Mouse (Mus musculus) liver, embryonic 14.5 days (tissue): ENCODE data around the gene Wsb1. TPM values are rescaled to one million over a fixed set of nuclear protein-coding genes. Genes with fewer than 3 reads are reported as not detected.

ENCODE experiments used
- ATAC-seq: fragments of 200-750 bp; cut with Nextera tagmentation; 2 replicates; pipeline ENCODE4 v1.8.0; 2017; ENCODE audit warnings: moderate number of reproducible peaks, mild to moderate bottlenecking, moderate library complexity; ENCODE audit not compliant: insufficient read depth
- DNase-seq, 3 experiments: peaks; one replicate each; pipeline ENCODE4 v3.0.0-alpha.2; 2012 to 2013; ENCODE audit warnings: low read depth in 3 of 3, low spot score in 3 of 3
- H3K27ac ChIP-seq: fragments of 300-500 bp; sonication (generic); 2 replicates; pipeline ENCODE4 v1.5.1; 2014; ENCODE audit warnings: moderate library complexity, mild to moderate bottlenecking, control low read depth, inconsistent platforms
- H3K27me3 ChIP-seq: fragments of 300-500 bp; sonication (generic); 2 replicates; pipeline ENCODE4 v1.6.1; 2014; ENCODE audit warnings: mild to moderate bottlenecking, low read length, moderate library complexity; ENCODE audit not compliant: control insufficient read depth, insufficient read depth
- H3K36me3 ChIP-seq: fragments of 300-500 bp; sonication (generic); replicated peaks from 2 replicates; pipeline ENCODE4 v1.6.1; 2014; ENCODE audit warnings: low read depth; ENCODE audit not compliant: control insufficient read depth, insufficient read depth
- H3K4me1 ChIP-seq, 2 experiments: fragments of 200-500 bp in 1 of 2; fragments of 300-500 bp in 1 of 2; sonication (generic) in 1 of 2; replicated peaks; 2 replicates each; pipeline ENCODE4 v1.6.1; 2012 to 2014; ENCODE audit warnings: antibody characterized with exemption in 1 of 2, inconsistent platforms in 1 of 2, low read length in 1 of 2; ENCODE audit not compliant: control insufficient read depth in 2 of 2, insufficient read depth in 2 of 2
- H3K4me2 ChIP-seq: fragments of 300-500 bp; sonication (generic); 2 replicates; pipeline ENCODE4 v1.6.1; 2014; ENCODE audit warnings: low read depth, mild to moderate bottlenecking, control low read depth, moderate library complexity
- H3K4me3 ChIP-seq, 2 experiments: fragments of 200-500 bp in 1 of 2; fragments of 300-500 bp in 1 of 2; sonication (generic) in 1 of 2; 2 replicates each; pipeline ENCODE4 v1.5.1; 2012 to 2014; ENCODE audit warnings: low read depth in 2 of 2, low read length in 2 of 2, mild to moderate bottlenecking in 2 of 2, control low read depth in 1 of 2, inconsistent platforms in 1 of 2, moderate library complexity in 1 of 2; ENCODE audit not compliant: insufficient read depth in 1 of 2
- H3K9ac ChIP-seq: fragments of 300-500 bp; sonication (generic); replicated peaks from 2 replicates; pipeline ENCODE4 v1.6.1; 2014; ENCODE audit warnings: mild to moderate bottlenecking, control low read depth, moderate library complexity
- H3K9me3 ChIP-seq: fragments of 300-500 bp; sonication (generic); 2 replicates; pipeline ENCODE4 v1.6.1; 2016; ENCODE audit warnings: low read length, mixed read lengths; ENCODE audit not compliant: control insufficient read depth
- CTCF ChIP-seq: IDR thresholded peaks from 2 replicates; pipeline ENCODE4 v1.5.1; 2016; ENCODE audit warnings: antibody characterized with exemption, low read depth, control low read depth
- EP300 ChIP-seq: IDR thresholded peaks from 2 replicates; pipeline ENCODE4 v1.6.1; 2016; ENCODE audit warnings: antibody characterized with exemption, low read depth
- WGBS: fragments of 180-500 bp; shearing (Covaris S2); extraction: QIAGEN DNeasy Blood & Tissue Kit; methylation state at CpG from one replicate; pipeline ENCODE4 v1.1.7; 2014; ENCODE audit not compliant: insufficient replicate concordance; 5-methylcytosine and 5-hydroxymethylcytosine counted together
- polyA plus RNA-seq, 2 experiments: library from polyadenylated mRNA; depleted of rRNA in 1 of 2; stranded (reverse) in 1 of 2; unstranded in 1 of 2; fragments of >200 nt; fragmentation: Nextera tagmentation in 1 of 2; extraction: Ambion mirVana in 1 of 2; gene quantifications; 2 replicates each; pipeline versions ENCODE4 v1.2.1 to v1.2.3; 2012 to 2014

The Wsb1 gene
- polyA plus RNA-seq, 2 experiments: 29.4 to 30.2 TPM

DNA sequence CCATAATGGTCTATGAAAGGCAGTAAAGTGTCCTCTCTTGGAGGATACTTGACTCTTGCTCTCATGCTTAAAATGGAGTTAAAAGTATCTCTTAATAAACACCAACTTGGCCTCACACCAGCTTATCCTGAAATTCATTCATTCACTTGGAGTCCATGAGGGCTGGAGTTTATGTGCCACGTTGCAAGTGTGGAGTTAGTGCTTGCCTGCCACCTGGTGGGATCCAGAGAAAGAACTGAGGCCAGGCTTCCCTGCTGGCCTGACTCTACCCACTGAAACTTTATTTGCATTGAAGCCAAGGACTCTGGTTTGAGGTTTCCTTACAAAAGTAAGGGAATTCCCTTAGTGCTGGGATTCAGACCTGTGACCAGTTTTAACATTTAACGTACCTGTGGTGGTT, 36.0 kb upstream of the Wsb1 start:
- TF ChIP-seq CTCF (peak; percentile 66), EP300 (no peak)
- Histone ChIP-seq H3K4me3 (no peak overlapping the region), H3K4me2 (no peak overlapping the region), H3K9ac (no peak overlapping the region), H3K4me1 (peaks cover 12 to 21% of the 10 kb centered on the region in 2 experiments), H3K9me3 (no peaks in the 10 kb centered on the region), H3K27me3 (no peaks in the 10 kb centered on the region), H3K27ac (no peak overlapping the region), H3K36me3 (no peaks in the 10 kb centered on the region)
- 39% methylated on average over 2 of the region's 2 CpGs for WGBS
- DNase-seq: no peak
- ATAC-seq: no peak

DNA sequence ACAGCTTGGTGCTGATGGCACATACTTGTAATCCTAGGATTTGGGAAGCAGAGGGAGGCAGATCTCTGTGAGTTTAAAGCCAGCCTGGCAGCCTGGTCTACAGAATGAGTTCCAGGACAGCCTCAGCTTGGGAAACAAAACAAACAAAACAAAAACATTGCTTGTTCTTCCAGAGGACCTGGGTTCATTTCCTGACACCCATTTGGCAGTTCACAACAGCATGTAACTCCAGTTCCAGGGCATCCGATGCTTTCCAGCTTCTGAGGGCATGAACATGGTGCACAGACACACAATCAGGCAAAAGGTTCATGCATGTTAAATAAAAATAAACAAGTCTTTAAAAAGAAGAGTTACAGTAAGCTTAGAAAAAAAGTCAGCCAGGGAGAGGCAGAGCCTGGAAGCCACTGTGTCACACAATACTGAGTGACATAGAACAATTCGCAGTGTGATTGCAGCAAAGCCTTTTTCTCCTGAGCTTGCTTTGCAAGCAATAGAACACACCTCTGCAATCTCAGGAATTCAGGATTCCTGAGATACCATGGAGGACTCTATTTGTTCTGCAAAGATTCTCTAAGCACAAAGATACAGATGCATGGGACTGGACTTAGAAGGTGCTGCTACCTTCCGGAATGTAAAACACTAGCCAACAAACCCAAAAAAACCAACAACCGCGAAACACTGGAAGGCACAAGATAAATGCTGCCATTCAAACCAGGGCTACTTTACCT, 34.6 kb upstream of the Wsb1 start:
- H3K4me3 ChIP-seq: no peak overlapping the region
- no peaks in the 10 kb centered on the region for H3K9me3 ChIP-seq
- TF ChIP-seq CTCF: no peak
- no peak for TF ChIP-seq EP300
- H3K27me3 ChIP-seq: no peaks in the 10 kb centered on the region
- peaks cover 12 to 21% of the 10 kb centered on the region in 2 experiments for H3K4me1 ChIP-seq
- H3K36me3 ChIP-seq: no peaks in the 10 kb centered on the region
- no peak overlapping the region for H3K9ac ChIP-seq
- H3K4me2 ChIP-seq: no peak overlapping the region
- 65% methylated on average over 5 of the region's 5 CpGs for WGBS
- ATAC-seq (no peak), DNase-seq (no peak)
- H3K27ac ChIP-seq: no peak overlapping the region

DNA sequence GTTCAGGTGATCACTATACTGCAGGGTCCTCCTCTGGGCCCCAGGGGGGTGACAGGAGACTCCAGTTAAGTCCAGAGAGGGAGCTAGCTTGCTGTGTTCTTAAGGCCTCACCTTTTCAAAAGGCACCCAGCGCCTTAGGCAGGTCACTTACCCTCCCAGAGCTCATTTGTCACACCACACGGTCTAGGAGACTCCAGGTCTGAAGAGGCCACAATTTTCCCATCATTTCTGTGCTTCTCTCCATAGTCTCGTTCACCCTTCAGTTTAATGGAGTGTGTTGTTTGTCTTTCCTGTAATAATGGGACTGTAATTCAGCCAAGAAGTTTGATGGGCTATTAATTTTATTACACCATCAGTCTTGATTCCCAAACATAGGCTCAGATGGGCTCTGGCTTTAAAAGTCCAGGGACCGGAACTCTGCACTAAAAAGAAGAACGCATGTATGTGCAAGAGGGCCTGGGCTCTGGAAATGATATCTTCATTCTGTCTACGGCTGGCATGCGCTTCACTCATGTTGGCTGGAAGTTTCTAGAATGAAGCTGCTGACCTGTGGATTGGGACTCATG, 33.9 kb upstream of the Wsb1 start:
- Histone ChIP-seq H3K4me1 (peaks cover 12 to 21% of the 10 kb centered on the region in 2 experiments), H3K9ac (no peak overlapping the region), H3K4me2 (no peak overlapping the region), H3K27ac (no peak overlapping the region), H3K9me3 (no peaks in the 10 kb centered on the region), H3K36me3 (no peaks in the 10 kb centered on the region), H3K4me3 (no peak overlapping the region), H3K27me3 (no peaks in the 10 kb centered on the region)
- DNase-seq: no peak
- no peak for TF ChIP-seq CTCF
- no peak for TF ChIP-seq EP300
- 68% methylated on average over 7 of the region's 7 CpGs for WGBS
- no peak for ATAC-seq

DNA sequence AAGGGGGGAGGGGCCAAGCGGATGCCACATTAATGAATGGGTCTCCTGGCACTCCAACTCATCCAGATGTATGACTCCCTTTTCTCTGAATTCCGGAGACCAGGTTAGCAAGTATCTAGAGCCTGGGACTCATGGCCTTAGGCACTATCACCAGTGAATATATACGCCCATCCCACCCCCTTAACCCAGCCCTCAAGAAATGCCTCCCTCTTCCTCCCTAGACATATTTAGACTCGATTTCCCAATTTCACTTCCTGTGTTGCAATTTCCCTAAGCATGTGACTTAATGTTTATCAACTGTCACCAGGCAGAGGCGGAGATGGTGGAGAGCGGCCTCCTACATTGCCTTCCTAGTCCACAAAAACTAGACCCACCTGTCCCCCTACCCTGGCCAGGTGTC, 33.0 kb upstream of the Wsb1 start:
- H3K4me3 ChIP-seq: no peak overlapping the region
- H3K9ac ChIP-seq: no peak overlapping the region
- WGBS: 19% methylated on average over 6 of the region's 6 CpGs
- peaks cover 12 to 21% of the 10 kb centered on the region in 2 experiments for H3K4me1 ChIP-seq
- H3K9me3 ChIP-seq: no peaks in the 10 kb centered on the region
- H3K27ac ChIP-seq: no peak overlapping the region
- peak; percentile 26; the same call in 1 of the 2 replicates for ATAC-seq
- no peaks in the 10 kb centered on the region for H3K27me3 ChIP-seq
- no peak overlapping the region for H3K4me2 ChIP-seq
- no peaks in the 10 kb centered on the region for H3K36me3 ChIP-seq
- DNase-seq: peak; percentile 48 to 55 (median 55)
- TF ChIP-seq CTCF: no peak
- peak; percentile 42 for TF ChIP-seq EP300

DNA sequence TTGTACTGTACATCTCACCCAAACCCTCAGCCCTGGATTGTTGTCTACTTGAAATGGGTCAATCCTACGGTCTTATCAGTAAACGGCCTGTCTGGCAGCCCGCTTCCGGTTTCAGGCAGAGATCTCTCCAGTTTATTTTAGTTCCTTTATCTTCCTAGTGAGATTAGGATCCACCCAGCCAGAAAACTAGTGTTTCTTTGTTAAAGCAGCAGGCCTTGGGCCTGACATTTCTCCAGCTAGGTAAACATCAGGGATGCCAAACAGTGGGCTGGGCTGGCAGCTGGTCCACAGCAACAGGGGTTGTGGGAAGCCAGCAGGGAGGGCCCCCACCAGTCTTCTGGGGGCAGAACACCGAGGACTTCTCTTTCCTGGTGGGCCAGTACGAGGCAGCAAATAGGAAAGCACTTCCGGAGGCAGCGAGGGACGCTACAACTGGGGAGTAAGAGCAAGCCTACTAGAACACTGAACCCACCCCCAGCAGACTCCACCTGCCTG, 31.9 kb upstream of the Wsb1 start:
- ATAC-seq: no peak

More for the DNA sequence above, 31.9 kb upstream of the Wsb1 start:
- no peak overlapping the region for H3K9ac ChIP-seq
- peaks cover 12 to 23% of the 10 kb centered on the region in 2 experiments for H3K4me1 ChIP-seq
- 5% methylated on average over 9 of the region's 9 CpGs for WGBS
- no peaks in the 10 kb centered on the region for H3K36me3 ChIP-seq
- peak overlapping the region; percentile 38 for H3K4me2 ChIP-seq
- H3K27me3 ChIP-seq: no peaks in the 10 kb centered on the region
- no peaks in the 10 kb centered on the region for H3K9me3 ChIP-seq
- no peak overlapping the region for H3K4me3 ChIP-seq
- H3K27ac ChIP-seq: no peak overlapping the region; the same call in 1 of the 2 replicates
- no peak for DNase-seq
- TF ChIP-seq CTCF (no peak), EP300 (no peak)
